Mouse (Mus musculus): ENCODE measurements around the gene Nepro.

The Nepro gene

GRCm38 (mm10) chr16:44703458-44703857 is 20.6 kb upstream of the Nepro start:
- DNase-seq (ENCODE audit: low read depth): no peak

- peak; percentile 60 for DNase-seq (ENCODE audit: low read depth)
Measured at GRCm38 (mm10) chr16:44716305-44717140, 7.6 kb upstream of the Nepro start.

- no peak for DNase-seq (ENCODE audit: low read depth)
Measured at GRCm38 (mm10) chr16:44717141-44717634, 6.9 kb upstream of the Nepro start.

GRCm38 (mm10) chr16:44717838-44718237 is 6.3 kb upstream of the Nepro start:
- no peak for DNase-seq (ENCODE audit: low read depth)

- DNase-seq (ENCODE audit: low read depth): no peak
Measured at GRCm38 (mm10) chr16:44719349-44719748, 4.8 kb upstream of the Nepro start.

GRCm38 (mm10) chr16:44720518-44720917 is 3.6 kb upstream of the Nepro start:
- peak; percentile 51 for DNase-seq (ENCODE audit: low read depth)

GRCm38 (mm10) chr16:44722666-44723065 is 1.4 kb upstream of the Nepro start:
- no peak for DNase-seq (ENCODE audit: low read depth)

GRCm38 (mm10) chr16:44724847-44725246 is 746 bp downstream of the Nepro start:
- no peak for DNase-seq (ENCODE audit: low read depth)

- DNase-seq (ENCODE audit: low read depth): peak; percentile 88
Measured at GRCm38 (mm10) chr16:44725286-44726223, 1.5 kb downstream of the Nepro start.

GRCm38 (mm10) chr16:44727525-44727924 is 3.4 kb downstream of the Nepro start:
- peak; percentile 41 for DNase-seq (ENCODE audit: low read depth)

GRCm38 (mm10) chr16:44734059-44734458 is 10.0 kb downstream of the Nepro start:
- no peak for DNase-seq (ENCODE audit: low read depth)

- DNase-seq (ENCODE audit: low read depth): peak; percentile 78
Measured at GRCm38 (mm10) chr16:44735676-44736075, 11.6 kb downstream of the Nepro start.

GRCm38 (mm10) chr16:44736118-44736517 is 12.0 kb downstream of the Nepro start:
- no peak for DNase-seq (ENCODE audit: low read depth)

GRCm38 (mm10) chr16:44742753-44743152 is 18.7 kb downstream of the Nepro start:
- no peak for DNase-seq (ENCODE audit: low read depth)

GRCm38 (mm10) chr16:44745471-44745865 is 21.4 kb downstream of the Nepro start:
- no peak for DNase-seq (ENCODE audit: low read depth)

GRCm38 (mm10) chr16:44745866-44746562 is 21.9 kb downstream of the Nepro start, which contains the start of gene Gtpbp8:
Gtpbp8 (minus strand) TSS chr16:44746363.
- DNase-seq (ENCODE audit: low read depth): peak; percentile 84

GRCm38 (mm10) chr16:44748007-44748406 is 23.9 kb downstream of the Nepro start:
- DNase-seq (ENCODE audit: low read depth): no peak

GRCm38 (mm10) chr16:44757700-44758099 is 33.6 kb downstream of the Nepro start:
- DNase-seq (ENCODE audit: low read depth): no peak

GRCm38 (mm10) chr16:44761811-44762210 is 37.7 kb downstream of the Nepro start:
- DNase-seq (ENCODE audit: low read depth): peak; percentile 67

GRCm38 (mm10) chr16:44765555-44766319 is 41.6 kb downstream of the Nepro start, which contains the start of gene Cd200r1:
Cd200r1 (plus strand) TSS chr16:44765736.
- DNase-seq (ENCODE audit: low read depth): peak; percentile 73

- DNase-seq (ENCODE audit: low read depth): peak; percentile 54
Measured at GRCm38 (mm10) chr16:44766320-44766892, 42.3 kb downstream of the Nepro start.
